Mouse (Mus musculus): ENCODE measurements around the gene Sp2. TPM values are rescaled to one million over a fixed set of nuclear protein-coding genes. Genes with fewer than 3 reads are reported as not detected.
A peak's percentile ranks its signal among the peaks of the same experiment; 100 is the strongest.

Sp2 gene
- total and polyA plus RNA-seq, 3 experiments: 10.4 to 12.4 (median 12.3) TPM

- no peak overlapping the region for H3K9ac ChIP-seq (ENCODE audit: low read depth, low read length)
Observed at GRCm38 (mm10) chr11:96972906-96973305, 9.9 kb downstream of the Sp2 start.

DNA sequence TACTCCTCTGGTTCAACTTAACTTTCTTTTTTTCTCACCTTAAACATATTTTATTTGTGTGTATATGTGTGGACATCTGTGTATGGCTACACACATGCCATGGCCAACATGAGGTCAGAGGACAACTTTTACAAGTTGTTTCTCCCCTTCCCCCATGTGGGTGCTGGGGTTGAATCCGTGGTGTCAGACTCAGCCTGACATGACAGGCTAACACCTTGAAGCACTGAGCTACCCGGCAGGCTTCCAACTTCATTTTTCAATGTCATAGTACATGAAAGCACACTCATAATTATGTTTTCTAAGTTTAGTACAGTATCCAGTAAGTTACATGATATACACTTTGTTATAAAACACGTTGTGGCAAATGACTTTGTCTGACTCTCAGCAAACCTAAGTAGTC, 12.4 kb downstream of the Sp2 start:
- peaks cover 45% of the 10 kb centered on the region for H3K4me1 ChIP-seq (ENCODE audit: control insufficient read depth, insufficient read depth, low read length)
- H3K27me3 ChIP-seq (ENCODE audit: control insufficient read depth, insufficient read depth, low read length): no peaks in the 10 kb centered on the region
- no peak for DNase-seq
- H3K27ac ChIP-seq: peak overlapping the region; percentile 94
- no peaks in the 10 kb centered on the region for H3K79me2 ChIP-seq (replicated peaks; ENCODE audit: control insufficient read depth, insufficient read depth, low read length)
- H3K4me3 ChIP-seq: no peak overlapping the region
- peak overlapping the region; percentile 20; the same call in 1 of the 2 replicates for H3K9ac ChIP-seq (ENCODE audit: low read depth, low read length)
- intact Hi-C loops (cut with DNase I): no loop called here
- H3K36me3 ChIP-seq (ENCODE audit: control insufficient read depth, insufficient read depth, low read length): peaks cover 6% of the 10 kb centered on the region
- 35% methylated on average over 3 of the region's 3 CpGs for WGBS
- TF ChIP-seq POLR2A (IDR thresholded peaks at IDR 0.05; ENCODE audit: insufficient read depth, low read depth, low read length) (no peak), EP300 (IDR thresholded peaks at IDR 0.05; ENCODE audit: insufficient read depth, low read depth, low read length) (no peak), CTCF (IDR thresholded peaks at IDR 0.05) (no peak)

More at GRCm38 (mm10) chr11:96972906-96973305, 9.9 kb downstream of the Sp2 start:
- peaks cover 2% of the 10 kb centered on the region; the same call in 1 of the 2 replicates for H3K79me2 ChIP-seq (replicated peaks; ENCODE audit: control insufficient read depth, insufficient read depth, low read length)
- 47% methylated on average over 5 of the region's 5 CpGs for WGBS
- peak overlapping the region; percentile 77 for H3K27ac ChIP-seq
- intact Hi-C loops (cut with DNase I): no loop called here
- DNase-seq: no peak
- no peaks in the 10 kb centered on the region for H3K27me3 ChIP-seq (ENCODE audit: control insufficient read depth, insufficient read depth, low read length)
- H3K4me3 ChIP-seq: no peak overlapping the region
- TF ChIP-seq CTCF (IDR thresholded peaks at IDR 0.05): no peak
- no peak for TF ChIP-seq EP300 (IDR thresholded peaks at IDR 0.05; ENCODE audit: insufficient read depth, low read depth, low read length)
- no peak for TF ChIP-seq POLR2A (IDR thresholded peaks at IDR 0.05; ENCODE audit: insufficient read depth, low read depth, low read length)
- peaks cover 49% of the 10 kb centered on the region for H3K4me1 ChIP-seq (ENCODE audit: control insufficient read depth, insufficient read depth, low read length)
- H3K36me3 ChIP-seq (ENCODE audit: control insufficient read depth, insufficient read depth, low read length): peaks cover 8% of the 10 kb centered on the region

DNA sequence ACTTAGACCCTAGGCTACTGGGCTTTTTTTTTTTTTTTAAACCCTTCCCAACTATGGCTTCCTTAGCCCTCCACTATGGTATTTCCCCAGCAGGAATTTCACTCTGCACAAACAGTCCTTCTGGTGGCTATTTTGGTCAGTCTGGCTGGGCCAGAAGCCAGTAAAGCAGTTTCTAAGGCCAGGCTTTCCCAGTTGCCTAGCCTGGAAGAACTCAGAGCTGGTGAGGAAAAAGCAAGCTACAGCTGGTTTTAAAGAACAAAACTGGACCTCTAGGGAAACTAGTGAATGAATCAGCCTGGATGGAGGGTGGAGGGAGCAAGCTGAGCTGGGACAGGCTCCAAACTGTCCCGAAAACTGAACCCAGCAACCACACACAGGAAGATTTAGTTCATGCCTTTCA, 13.0 kb downstream of the Sp2 start:
- Histone ChIP-seq H3K4me3 (peak overlapping the region; percentile 34), H3K79me2 (replicated peaks; ENCODE audit: control insufficient read depth, insufficient read depth, low read length) (no peaks in the 10 kb centered on the region), H3K36me3 (ENCODE audit: control insufficient read depth, insufficient read depth, low read length) (peaks cover 6% of the 10 kb centered on the region), H3K27me3 (ENCODE audit: control insufficient read depth, insufficient read depth, low read length) (no peaks in the 10 kb centered on the region), H3K9ac (ENCODE audit: low read depth, low read length) (peak overlapping the region; percentile 59), H3K27ac (peak overlapping the region; percentile 94), H3K4me1 (ENCODE audit: control insufficient read depth, insufficient read depth, low read length) (peaks cover 45% of the 10 kb centered on the region)
- TF ChIP-seq CTCF (IDR thresholded peaks at IDR 0.05) (0 out of 2 replicates have a peak, but pooled peaks have one; percentile 12), EP300 (IDR thresholded peaks at IDR 0.05; ENCODE audit: insufficient read depth, low read depth, low read length) (peak; percentile 63; the same call in 1 of the 2 replicates), POLR2A (IDR thresholded peaks at IDR 0.05; ENCODE audit: insufficient read depth, low read depth, low read length) (peak; percentile 49; the same call in 1 of the 2 replicates)
- peak; percentile 80 to 88 for DNase-seq
- intact Hi-C loops (cut with DNase I): loop anchor here (5.0 kb wide), 1 partner anchor 142 kb away; the partner anchor contains the start of gene Nfe2l1
- 10% methylated on average over 1 of the region's 1 CpGs for WGBS

GRCm38 (mm10) chr11:96969280-96969722, 13.5 kb downstream of the Sp2 start:
- peak overlapping the region; percentile 94 for H3K27ac ChIP-seq
- H3K9ac ChIP-seq (ENCODE audit: low read depth, low read length): peak overlapping the region; percentile 59
- no peaks in the 10 kb centered on the region for H3K79me2 ChIP-seq (replicated peaks; ENCODE audit: control insufficient read depth, insufficient read depth, low read length)
- TF ChIP-seq POLR2A (IDR thresholded peaks at IDR 0.05; ENCODE audit: insufficient read depth, low read depth, low read length): peak; percentile 36; the same call in 1 of the 2 replicates
- TF ChIP-seq CTCF (IDR thresholded peaks at IDR 0.05): no peak
- TF ChIP-seq EP300 (IDR thresholded peaks at IDR 0.05; ENCODE audit: insufficient read depth, low read depth, low read length): no peak
- H3K36me3 ChIP-seq (ENCODE audit: control insufficient read depth, insufficient read depth, low read length): peaks cover 6% of the 10 kb centered on the region
- DNase-seq: peak; percentile 63 to 69
- intact Hi-C loops (cut with DNase I): loop anchor here (5.0 kb wide), 1 partner anchor 142 kb away; the partner anchor contains the start of gene Nfe2l1
- whole genome bisulfite sequencing: 19% methylated on average over 5 of the region's 5 CpGs
- H3K4me1 ChIP-seq (ENCODE audit: control insufficient read depth, insufficient read depth, low read length): peaks cover 45% of the 10 kb centered on the region
- peak overlapping the region; percentile 34 for H3K4me3 ChIP-seq
- no peaks in the 10 kb centered on the region for H3K27me3 ChIP-seq (ENCODE audit: control insufficient read depth, insufficient read depth, low read length)

DNA sequence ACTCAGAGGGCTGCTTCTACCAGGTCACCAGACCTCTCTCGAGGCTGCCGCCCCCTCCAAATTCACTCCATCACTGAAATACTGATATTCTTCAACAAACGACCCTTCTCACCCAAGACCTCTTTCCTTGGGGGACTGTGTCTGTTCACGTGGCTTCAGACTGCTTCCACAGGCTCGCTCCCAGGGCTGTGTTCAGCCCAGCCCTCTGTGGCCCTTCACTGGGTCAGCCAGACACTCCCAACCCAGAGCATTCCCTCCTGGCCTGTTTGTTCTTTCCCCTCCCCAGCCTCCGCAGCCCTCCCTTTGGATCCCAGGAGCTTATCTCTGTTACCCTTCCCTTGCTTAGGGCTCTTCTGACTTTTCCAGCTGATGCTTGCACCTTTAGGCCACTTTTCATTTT, 14.3 kb downstream of the Sp2 start:
- peaks cover 6% of the 10 kb centered on the region for H3K36me3 ChIP-seq (ENCODE audit: control insufficient read depth, insufficient read depth, low read length)
- H3K27ac ChIP-seq: peak overlapping the region; percentile 94
- DNase-seq: peak; percentile 62 to 67
- H3K79me2 ChIP-seq (replicated peaks; ENCODE audit: control insufficient read depth, insufficient read depth, low read length): no peaks in the 10 kb centered on the region
- intact Hi-C loops (cut with DNase I): loop anchor here (5.0 kb wide), 1 partner anchor 141 kb away; the partner anchor contains the start of gene Nfe2l1
- peaks cover 45% of the 10 kb centered on the region for H3K4me1 ChIP-seq (ENCODE audit: control insufficient read depth, insufficient read depth, low read length)
- H3K27me3 ChIP-seq (ENCODE audit: control insufficient read depth, insufficient read depth, low read length): no peaks in the 10 kb centered on the region
- WGBS: 30% methylated on average over 6 of the region's 6 CpGs
- TF ChIP-seq CTCF (IDR thresholded peaks at IDR 0.05) (no peak), EP300 (IDR thresholded peaks at IDR 0.05; ENCODE audit: insufficient read depth, low read depth, low read length) (no peak), POLR2A (IDR thresholded peaks at IDR 0.05; ENCODE audit: insufficient read depth, low read depth, low read length) (no peak)
- no peak overlapping the region; the same call in 1 of the 2 replicates for H3K4me3 ChIP-seq
- H3K9ac ChIP-seq (ENCODE audit: low read depth, low read length): peak overlapping the region; percentile 51
